Mouse (Mus musculus) urinary bladder, postnatal 25 days (tissue): ENCODE data around the gene Gpha2.

Experiments used
- DNase-seq: peaks from one replicate; pipeline ENCODE4 v3.0.0; 2022; ENCODE audit warnings: low spot score

The Gpha2 gene

DNA sequence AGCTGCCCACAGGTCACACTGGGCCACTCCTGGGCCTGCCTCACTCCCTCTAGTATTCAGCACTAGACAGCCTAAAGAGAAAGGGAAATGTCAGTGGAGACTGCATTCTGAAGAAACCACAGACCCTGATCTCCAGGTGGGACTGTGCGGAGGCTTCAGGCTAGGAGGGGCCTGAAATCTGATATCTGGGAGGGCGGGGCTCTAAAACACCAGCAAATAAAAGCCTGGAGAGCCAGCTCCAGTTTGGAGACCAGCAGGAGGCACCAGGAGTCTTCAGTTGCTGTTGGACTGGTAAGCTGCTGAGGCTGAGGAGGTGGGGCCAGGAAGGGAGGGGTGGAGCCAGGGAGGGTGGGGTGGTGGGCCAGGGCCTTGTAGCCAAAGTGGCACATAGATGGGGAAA, at the start of gene Gpha2:
Gpha2 (plus strand) TSS at position 246 of the 400 bp plus-strand sequence.
- DNase-seq = no peak

DNA sequence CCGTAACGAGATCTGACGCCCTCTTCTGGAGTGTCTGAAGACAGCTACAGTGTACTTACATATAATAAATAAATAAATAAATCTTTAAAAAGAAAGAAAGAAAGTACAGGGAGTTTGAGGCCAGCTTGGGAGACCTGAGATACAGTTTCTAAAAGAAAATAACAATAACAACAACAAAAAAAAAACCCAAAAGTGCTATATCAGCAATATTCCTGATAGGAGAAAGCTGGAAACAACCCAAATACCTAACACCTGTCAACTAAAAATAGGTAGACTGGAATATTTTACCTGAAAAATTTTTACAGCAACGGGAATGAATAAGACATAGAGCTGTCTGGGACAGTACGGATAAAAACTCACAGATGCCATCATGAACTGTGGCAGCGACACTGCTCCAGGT, 47.4 kb upstream of the Gpha2 start:
- no peak for DNase-seq

DNA sequence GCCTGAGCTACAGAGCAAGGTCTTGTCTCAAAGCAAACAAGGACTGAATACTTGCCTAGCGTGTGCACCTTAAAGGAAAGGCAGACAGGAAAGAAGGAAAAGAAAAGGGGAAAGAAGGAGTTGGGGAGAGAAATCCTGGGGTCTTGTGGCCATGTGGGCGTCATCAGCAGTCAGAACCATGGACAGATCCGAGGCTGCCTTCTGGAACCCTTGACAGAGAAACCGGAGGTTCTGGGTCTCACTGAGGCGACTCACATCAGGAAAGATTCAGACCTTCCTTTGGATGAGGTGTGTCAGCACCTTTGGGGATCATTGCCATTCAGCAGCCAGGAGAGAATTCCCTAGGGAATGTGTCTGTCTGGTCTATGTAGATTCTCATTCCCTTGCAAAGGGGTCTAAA, 44.6 kb upstream of the Gpha2 start:
- no peak for DNase-seq

DNA sequence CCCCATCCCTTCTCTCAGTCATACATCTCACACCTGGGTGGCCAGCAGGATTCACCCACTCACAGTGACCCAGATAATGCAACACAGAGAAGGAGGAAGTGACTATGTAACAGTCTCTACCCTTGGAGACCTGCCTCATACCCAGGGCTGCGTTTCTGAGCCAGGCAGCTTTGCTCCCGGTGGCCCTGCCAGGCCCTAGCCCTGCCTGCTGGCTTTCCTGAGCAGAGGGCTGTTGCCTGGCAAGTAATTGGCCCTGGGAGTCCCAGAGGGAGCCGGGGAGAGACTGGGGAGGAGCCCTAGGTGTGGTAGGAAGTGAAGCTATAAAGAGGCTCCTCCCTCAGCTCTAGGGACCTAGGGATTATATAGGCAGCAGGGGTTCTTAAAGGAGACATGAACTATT, 43.6 kb upstream of the Gpha2 start:
- no peak for DNase-seq

DNA sequence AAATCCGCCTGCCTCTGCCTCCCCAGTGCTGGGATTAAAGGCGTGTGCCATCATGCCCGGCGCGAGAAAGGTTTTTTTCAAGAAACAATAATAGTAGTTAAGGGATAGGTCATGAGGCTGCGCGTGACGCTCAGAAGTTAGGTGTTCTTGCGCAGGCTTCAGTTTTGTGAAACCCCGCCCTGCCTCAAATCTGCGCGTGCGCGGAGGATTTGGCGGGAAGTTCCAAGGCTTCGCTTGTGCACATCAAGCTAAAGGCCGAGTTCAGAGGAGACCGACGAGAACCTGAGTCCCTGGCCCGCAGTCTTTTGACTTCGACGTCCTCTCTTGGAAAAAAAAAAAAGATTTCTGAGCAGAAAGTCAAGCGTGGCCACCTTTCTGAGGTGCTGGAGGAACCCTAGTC, 42.0 kb upstream of the Gpha2 start, which contains the start of gene Majin:
Majin (plus strand) TSS at position 258 of the 400 bp plus-strand sequence.
- no peak for DNase-seq

DNA sequence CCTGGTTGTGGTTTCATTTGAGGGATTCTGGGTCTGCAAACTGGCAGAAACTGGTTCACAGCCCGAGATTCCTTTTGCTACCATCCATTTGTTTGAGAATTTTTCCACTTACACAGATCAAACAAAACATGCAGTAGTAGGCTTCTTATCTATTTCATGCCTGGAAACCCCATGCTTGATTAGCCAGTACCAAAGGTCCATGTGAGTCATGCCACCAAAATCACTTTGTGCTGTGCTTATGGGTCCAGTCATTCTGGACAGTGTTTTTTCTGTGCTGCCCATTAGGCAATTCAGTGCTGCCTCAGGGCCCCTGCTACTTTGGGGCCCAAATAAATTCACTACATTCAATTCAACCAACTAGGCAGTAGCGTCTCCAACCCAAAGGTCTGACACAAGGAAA, 21.9 kb upstream of the Gpha2 start:
- no peak for DNase-seq

DNA sequence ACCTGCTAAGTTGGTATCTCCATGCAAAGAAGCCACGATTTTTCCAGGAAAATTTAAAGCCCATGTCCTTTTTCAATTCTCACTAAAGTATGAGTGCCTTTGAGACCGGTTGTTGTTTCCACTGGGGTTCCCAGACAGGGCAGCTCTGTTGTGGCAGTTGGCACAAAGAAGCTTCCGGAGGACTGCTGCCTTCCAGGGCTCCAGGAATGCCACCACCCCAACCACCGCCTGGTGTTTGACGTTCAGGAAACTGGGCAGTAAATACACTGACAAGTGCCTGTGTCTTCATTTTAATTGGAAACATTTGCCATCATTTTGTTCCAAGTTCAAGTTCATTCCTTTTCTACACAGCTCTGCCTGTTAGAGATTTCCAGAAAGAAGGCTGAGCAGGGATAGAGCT, 19.5 kb upstream of the Gpha2 start:
- no peak for DNase-seq

DNA sequence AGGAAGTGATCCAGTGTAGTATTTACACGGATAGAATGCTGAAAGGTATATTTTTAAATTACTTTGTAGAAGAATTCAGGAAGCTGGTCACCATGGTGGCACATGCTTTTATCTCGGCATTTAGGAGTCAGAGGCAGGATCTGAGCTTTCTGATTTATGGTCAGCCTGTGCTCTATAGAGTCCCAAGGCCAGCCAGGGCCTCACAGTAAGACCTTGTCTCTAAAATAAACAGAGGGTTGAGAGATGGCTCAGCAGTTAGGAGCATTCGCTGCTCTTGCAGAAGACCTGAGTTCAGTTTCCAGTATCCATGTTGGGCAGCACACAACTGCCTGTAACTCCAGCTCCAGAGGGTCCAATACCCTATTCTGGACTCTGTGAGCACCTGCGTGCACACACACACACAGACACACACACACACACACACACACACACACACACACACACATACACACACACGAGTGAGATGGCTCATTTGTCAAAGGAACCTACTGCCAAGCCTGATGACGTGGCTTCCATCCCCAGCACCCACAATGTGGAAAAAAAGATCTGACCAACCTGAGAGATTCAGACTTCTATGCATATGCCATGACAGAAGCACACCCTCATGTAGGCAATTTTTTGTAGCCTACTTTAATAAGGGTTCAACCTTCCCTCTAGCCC, 10.0 kb upstream of the Gpha2 start:
- no peak for DNase-seq

DNA sequence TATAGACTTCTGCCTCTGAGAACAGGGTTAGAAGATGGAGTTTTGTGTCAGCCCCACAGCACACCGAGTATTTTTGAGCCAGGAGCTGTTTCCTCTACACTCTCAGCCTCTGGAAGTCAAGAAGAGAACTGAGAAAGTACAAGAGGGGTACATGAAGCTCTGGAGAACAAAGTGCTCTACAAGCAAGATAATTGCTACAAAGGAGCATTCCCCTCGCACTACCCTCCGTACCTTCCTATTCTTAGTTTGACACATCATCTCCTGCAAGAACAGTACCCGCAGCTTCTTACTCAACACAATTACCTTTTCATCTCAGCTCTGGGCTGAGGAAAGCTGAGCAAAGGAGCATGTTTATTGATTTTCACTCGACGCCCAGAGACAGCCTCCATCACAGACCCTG, 7.6 kb upstream of the Gpha2 start:
- DNase-seq = no peak

DNA sequence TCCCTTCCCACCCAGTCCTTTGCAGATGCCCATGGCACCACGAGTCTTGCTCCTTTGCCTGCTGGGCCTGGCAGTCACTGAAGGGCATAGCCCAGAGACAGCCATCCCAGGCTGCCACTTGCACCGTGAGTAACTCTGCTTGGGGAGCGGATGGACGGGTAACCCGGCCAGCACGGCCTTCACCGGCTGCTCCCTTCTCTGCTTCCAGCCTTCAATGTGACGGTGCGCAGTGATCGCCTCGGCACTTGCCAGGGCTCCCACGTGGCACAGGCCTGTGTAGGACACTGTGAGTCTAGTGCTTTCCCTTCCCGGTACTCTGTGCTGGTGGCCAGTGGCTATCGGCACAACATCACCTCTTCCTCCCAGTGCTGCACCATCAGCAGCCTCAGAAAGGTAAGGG, 583 bp downstream of the Gpha2 start:
- no peak for DNase-seq

DNA sequence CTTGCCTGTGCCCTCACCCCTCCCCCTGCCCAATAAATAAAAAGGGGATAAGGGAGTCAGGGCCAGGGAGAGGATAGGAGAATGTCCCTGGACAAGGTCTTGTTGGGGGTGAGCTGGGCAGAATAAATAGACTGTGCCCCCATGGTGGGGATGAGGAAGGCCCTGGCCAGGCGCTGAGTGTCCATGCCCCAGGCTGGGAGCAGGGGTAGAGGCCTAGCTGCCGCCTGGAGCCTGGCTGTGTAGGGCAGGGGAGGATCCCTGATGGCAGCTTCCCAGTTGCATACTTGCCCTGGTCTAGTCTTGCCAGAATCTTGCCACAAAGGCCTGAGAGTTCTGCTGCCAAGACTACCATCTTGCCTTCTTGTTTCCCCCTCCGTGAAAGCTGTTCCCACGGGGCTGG, 1.7 kb downstream of the Gpha2 start:
- no peak for DNase-seq

DNA sequence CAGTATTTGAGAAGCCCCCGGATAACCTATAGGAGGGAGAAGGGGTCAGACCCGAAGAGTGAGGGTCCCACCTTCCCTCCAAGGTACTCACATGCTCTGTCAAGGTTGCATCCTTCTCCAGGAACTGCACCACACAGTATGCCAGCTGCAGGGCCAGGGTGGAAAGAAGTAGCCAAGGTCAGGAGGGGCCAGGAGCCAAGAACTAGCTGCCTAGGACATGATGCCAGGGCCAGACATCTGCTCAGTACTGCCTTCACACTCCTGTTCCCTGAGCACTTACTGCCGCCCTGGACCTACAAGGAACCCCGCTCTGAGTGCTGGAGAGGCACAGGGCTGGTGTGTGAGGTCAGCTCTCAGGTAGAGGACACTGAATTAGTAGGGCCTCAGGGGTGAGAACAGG, 4.2 kb downstream of the Gpha2 start:
- DNase-seq = no peak

DNA sequence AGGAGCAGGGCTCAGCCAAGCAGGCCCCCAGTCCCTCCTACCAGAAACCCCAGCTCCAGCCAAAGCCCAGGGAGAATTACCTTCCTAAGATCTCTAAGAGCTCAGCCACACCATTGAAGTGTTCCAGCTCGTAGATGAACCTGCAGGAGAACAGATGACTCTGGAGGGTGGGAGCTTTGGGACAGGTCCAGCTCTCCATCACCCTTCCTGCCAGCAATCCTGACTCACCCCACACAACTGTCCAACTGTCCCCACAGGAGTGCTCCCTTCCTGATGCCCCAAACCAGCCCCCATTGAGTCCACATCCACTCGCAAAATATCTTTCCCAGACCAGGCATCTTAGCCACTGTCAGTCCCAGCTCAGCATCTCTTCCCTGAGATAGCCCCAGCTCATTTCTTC, 4.9 kb downstream of the Gpha2 start:
- no peak for DNase-seq

DNA sequence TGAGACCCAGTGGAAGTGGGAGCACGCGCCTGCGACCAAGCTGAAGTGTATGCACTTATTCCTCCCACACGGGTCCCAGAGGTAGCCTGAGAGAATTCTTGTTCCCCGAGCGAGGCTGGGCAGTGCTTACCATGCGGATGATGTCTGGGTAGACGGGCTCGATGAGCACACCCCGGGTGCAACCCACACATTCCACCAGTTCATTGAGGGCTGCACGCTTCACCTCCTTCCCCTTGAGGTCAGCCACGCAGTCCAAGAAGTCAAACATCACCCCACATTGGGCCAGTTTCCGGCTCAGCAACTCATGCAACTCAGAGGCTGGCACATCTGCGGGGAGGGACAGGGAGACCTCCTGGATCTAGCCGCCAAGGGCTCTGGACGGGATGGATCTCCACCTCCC, 7.5 kb downstream of the Gpha2 start:
- DNase-seq = no peak

DNA sequence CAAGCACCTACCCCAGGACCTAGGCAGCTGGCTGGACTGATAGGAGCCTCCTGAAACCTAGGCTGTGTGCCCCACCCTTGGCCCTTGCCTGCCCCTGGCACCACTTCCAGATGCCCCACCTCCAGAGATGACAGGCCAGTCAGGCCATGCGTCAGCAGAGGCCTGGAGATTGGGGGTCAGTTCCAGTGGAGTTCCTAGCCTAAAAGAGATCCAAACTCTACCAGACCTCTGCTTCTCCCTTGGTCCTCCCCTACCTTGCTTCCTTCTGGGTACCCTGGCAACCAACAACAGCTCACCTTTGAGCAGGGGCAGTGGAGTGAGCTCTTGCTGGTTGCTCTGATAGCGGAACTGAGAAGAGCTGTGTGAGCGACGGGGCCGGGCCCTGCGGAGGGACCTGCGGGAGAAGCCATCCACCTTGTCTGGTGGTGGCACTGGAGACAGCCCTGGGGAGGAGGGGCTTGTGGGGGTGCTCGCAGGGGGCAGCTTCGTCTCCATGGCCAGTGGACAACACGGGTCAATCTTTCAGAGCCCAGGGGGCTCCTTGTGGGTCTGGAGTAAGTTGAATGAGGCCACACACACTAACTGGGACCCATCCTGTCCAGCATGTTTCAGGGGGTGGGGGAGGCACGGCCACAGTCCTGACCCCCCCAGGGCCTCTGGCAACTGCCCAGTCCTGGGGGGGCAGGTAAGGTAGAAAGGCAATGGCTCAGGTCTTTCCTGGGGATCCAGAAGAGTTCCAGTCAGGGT, 8.3 kb downstream of the Gpha2 start:
- no peak for DNase-seq

DNA sequence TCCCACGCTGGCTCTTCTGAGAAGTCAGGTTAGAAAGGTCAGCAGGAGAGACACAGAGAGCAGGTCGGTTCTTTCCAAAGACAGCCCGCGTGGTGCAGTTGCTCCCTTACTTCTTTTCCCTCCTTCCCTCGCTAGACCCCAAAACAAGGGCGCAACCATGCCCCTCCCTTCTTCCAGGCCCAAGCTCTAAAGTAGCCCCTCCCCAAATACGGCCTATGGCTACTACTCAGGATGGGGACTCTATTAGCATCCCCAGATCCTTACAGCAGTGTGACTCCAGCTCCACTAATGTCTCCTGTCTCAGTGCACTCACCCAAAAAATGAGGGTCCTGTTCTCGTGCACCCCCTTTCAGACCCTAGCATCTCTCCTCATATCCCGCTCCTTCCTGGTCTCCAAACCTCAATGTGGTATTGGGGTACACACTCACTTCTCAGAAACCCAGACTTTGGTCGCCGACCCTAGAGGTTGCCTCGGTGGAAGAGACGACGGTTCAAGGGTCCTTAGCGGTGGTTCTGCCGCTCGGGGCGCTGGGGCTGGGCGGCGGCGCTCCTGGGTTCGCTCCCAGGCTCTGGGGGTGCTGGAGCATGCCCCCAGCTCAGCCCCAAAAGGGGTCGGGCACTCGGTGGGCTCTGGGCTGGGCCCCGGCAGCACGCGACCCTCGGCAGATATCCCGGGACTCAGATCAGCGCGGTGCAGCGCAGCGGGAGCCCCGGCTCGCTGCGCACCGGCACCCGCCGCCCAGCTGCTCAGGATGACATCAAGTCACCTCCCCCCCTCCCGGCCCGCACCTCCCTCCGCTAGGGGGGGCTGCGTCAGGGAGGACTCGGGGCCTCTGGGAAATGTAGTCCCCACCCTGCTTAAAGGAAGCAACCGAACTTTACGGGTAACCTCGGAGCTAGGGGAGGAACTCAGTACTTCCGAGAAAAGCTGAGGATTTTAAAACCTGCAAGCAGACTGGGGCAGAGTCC, 9.2 kb downstream of the Gpha2 start, which contains the start of gene Ppp2r5b:
Ppp2r5b (minus strand) TSS at position 789 of the 969 bp plus-strand sequence.
- DNase-seq = peak; percentile 92

DNA sequence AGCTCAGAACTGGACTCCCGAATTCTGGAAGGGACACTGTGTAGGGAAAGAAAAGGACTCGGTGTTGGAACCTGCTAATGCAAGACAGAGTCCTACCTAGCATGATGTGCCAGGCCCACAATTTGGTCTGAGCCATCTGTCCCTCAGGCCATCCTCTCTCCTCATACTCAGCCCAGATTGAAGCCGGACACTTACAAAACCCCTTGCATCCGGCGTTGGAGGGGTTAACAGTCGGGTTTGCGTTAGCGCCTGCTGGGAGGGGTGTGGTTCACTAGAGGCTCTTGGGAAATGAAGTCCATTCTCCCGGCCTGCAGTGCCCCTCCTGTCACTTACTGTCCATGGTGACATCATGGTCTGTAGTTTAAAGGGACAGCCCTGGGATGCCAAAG, 9.9 kb downstream of the Gpha2 start:
- peak; percentile 83 for DNase-seq

DNA sequence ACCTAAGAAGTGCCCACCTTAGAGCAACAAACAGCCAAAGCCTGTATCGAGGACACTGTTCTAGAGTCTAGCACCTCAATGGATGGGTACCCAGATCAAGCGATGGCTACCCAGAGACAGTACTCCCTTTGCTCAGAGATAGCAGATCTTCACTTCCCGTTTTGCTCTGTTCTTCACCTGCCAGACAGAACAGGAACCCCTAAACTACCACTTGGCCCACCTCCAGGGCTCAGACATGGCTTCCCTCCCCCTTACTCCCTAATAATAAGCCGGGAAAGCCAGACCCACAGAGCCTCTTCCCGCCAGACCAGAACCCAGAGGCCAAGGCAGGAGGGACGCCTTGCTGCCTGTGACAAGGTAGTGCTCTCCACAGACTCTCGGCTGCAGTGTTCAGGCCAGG, 10.7 kb downstream of the Gpha2 start:
- DNase-seq = no peak

DNA sequence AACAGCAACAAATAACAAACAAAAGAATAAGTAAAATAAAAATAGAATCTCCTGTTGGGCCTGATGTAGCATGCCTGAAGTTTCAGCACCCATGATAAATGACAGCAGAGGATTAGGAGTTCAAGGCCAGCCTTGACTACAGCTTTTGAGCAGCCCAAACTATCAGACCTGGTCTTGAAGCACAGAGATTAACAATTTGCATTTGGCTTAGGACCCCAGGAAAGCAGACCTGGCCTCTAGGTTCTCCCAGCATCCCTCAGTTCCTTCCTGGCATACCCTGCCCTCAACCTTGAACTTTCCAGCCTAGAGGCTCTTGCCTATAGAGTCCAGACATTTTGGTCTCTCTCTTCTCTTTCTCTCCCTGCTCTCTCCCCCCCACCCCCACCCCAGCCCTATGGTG, 12.6 kb downstream of the Gpha2 start:
- no peak for DNase-seq

DNA sequence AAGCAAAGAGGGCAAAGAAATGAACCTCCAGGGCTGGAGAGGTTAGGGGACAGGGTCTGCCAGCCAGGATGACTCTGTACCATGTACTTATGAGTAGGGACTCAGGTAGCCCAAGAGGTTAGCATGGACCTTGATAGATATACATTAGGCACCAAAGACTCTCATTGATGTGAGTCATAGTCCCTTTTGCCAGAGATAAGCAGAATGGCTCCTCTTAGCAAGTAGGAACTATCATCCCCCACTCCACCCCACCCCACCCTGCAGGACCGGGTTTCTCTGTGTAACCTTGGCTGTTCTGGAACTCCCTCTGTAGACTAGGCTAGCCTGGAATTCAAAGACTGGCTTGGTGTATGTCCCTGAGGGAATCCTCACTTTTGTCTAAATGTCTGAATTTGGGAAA, 14.0 kb downstream of the Gpha2 start:
- DNase-seq = no peak

DNA sequence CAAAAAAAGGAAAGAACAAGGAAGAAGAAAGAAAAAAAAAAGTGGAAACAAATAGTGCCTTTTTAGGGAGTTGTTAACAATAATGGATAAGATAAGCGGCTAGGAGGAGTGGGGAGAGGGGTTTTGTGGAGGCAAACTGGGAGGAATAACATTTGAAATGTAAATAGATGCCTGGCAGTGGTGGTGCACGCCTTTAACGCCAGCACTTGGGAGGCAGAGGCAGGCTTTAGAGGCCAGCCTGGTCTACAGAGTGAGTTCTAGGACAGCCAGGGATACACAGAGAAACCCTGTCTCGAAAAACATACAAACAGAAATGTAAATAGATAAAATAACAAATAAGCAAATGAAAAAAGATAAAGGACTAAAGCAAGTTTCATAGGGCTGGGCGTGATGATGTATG, 14.5 kb downstream of the Gpha2 start:
- no peak for DNase-seq

DNA sequence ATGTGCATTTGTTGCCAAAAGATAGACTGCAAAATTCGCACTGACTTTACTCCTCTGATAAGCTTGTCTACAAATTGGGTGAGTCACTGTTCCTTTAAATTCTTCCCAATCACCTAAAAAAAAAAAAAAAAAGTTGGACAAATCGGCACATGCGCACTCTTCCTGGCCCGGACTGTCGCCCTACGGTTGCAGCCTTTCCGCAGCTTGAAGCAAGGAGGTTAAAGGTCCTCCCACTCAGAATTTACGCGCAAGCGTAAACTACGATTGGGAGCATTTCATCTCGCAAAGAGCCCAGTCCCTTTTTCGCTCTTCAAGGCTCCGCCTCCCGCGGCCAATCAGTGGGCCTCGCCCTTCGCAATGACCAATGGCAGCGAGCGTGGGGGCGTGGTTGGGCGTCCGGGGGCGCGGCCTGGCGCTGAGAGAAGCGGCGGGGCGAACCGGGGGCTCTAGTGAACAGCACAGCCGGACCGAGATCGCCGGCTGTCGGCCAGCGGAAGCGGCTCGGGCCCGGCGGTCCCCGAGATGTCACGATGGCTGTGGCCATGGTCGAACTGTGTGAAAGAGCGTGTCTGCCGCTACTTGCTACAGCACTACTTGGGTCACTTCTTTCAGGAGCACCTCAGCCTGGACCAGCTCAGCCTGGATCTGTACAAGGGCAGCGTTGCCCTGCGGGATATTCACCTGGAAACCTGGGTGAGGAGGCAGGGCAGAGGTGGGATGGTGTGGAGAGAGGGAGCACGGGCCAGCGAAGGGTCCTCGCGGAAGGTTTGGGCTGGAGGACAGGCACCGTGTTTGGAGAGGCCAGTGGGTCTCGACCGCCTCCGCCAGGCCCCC, 15.3 kb downstream of the Gpha2 start, which contains the start of gene Atg2a:
Atg2a (plus strand) TSS at position 395 of the 834 bp plus-strand sequence.
- peak; percentile 97 for DNase-seq
